Mouse (Mus musculus) testis, adult 2 months (tissue): ENCODE results near the gene Cdh1. TPM values are rescaled to one million over a fixed set of nuclear protein-coding genes. Genes with fewer than 3 reads are reported as not detected.

Experiments used
- H3K27ac ChIP-seq: fragments of 200-500 bp; 2 replicates; pipeline ENCODE4 v1.5.1; 2012; ENCODE audit warnings: low read depth, low read length; ENCODE audit not compliant: control insufficient read depth, insufficient read depth
- H3K27me3 ChIP-seq: fragments of 200-500 bp; 2 replicates; pipeline ENCODE4 v1.6.1; 2012; ENCODE audit warnings: mild to moderate bottlenecking, low read length, moderate library complexity; ENCODE audit not compliant: control insufficient read depth, insufficient read depth
- H3K36me3 ChIP-seq: fragments of 200-500 bp; 2 replicates; pipeline ENCODE4 v1.6.1; 2012; ENCODE audit warnings: mild to moderate bottlenecking, low read length; ENCODE audit not compliant: control insufficient read depth, insufficient read depth
- H3K4me1 ChIP-seq: fragments of 200-500 bp; 2 replicates; pipeline ENCODE4 v1.6.1; 2012; ENCODE audit warnings: low read length; ENCODE audit not compliant: control insufficient read depth, insufficient read depth
- H3K4me3 ChIP-seq: fragments of 200-500 bp; 2 replicates; pipeline ENCODE4 v1.5.1; 2012; ENCODE audit warnings: low read depth, mild to moderate bottlenecking, low read length, moderate library complexity, mixed read lengths; ENCODE audit not compliant: control insufficient read depth
- CTCF ChIP-seq: fragments of 200-500 bp; IDR thresholded peaks from 2 replicates; pipeline ENCODE4 v1.5.1; 2012; ENCODE audit warnings: low read depth, mild to moderate bottlenecking, inconsistent platforms, low read length, moderate library complexity; ENCODE audit not compliant: control insufficient read depth, insufficient read depth, insufficient replicate concordance
- POLR2A ChIP-seq: fragments of 200-500 bp; IDR thresholded peaks from 2 replicates; pipeline ENCODE4 v1.6.1; 2012; ENCODE audit warnings: low read depth, mild to moderate bottlenecking, inconsistent platforms, low read length, moderate library complexity; ENCODE audit not compliant: control insufficient read depth
- polyA plus RNA-seq: library from polyadenylated mRNA; depleted of rRNA; stranded (reverse); fragments of >200 nt; gene quantifications from 2 replicates; pipeline ENCODE4 v1.2.3, GENCODE M21; 2012; rRNA removed

Gene Cdh1
- 0.48 and 1.9 TPM in 2 replicates for polyA plus RNA-seq

DNA sequence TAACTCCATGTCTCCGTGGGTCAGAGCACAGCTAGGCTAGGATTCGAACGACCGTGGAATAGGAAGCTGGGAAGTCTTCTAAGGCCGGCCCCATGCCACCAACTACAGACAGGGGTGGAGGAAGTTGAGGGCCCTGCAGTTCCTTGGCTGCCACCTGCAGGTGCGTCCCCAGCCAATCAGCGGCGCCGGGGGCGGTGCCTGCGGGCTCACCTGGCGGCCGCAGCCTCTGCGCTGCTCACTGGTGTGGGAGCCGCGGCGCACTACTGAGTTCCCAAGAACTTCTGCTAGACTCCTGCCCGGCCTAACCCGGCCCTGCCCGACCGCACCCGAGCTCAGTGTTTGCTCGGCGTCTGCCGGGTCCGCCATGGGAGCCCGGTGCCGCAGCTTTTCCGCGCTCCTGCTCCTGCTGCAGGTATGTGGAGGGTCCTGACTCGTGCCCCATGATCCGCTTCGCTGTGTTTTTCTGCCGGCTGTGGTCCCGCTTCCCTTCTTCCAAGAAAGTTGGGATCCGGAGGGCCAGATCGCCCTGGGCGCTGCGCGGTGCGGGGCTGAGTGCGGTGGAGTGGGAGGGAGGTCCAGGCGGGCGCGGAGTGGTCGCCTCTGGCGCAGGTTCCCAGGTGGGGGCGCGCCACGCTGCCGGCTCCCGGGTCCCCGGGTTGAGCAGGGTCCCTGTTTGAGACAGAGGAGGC is at the start of gene Cdh1:
TSS of gene Cdh1 (plus strand) at position 221 of the 689 bp plus-strand sequence.
- Histone ChIP-seq H3K4me1 (peaks cover 13% of the 10 kb centered on the region), H3K27ac (no peak within 1 kb of the TSS), H3K36me3 (no peaks in the 10 kb centered on the region), H3K27me3 (no peaks in the 10 kb centered on the region; the same call in 1 of the 2 replicates), H3K4me3 (peak within 1 kb of the TSS; percentile 37)
- TF ChIP-seq CTCF (no peak), POLR2A (no peak)

DNA sequence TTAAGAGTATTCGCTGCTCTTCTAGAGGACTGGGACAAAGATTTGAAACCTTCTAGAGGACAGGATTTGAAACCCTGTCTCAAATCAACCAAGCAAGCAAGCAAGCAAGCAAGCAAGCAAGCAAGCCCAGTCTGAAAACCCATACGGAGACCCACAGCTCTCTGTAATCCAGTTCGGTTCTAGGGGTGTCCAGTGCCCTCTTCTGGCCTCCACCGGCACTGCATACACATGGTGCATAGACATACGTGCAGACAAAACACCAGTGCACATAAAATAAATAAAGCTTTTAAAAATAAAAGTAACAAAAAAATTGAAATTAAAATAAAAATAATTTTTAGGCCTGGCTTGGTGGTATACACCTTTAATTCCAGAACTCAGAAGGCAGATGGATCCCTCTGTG is 49.1 kb upstream of the Cdh1 start:
- Histone ChIP-seq H3K27ac (no peak overlapping the region), H3K36me3 (no peaks in the 10 kb centered on the region), H3K4me3 (no peak overlapping the region), H3K27me3 (no peaks in the 10 kb centered on the region), H3K4me1 (no peaks in the 10 kb centered on the region)
- TF ChIP-seq POLR2A, result no peak
- TF ChIP-seq CTCF, result peak; percentile 46; the same call in 1 of the 2 replicates

DNA sequence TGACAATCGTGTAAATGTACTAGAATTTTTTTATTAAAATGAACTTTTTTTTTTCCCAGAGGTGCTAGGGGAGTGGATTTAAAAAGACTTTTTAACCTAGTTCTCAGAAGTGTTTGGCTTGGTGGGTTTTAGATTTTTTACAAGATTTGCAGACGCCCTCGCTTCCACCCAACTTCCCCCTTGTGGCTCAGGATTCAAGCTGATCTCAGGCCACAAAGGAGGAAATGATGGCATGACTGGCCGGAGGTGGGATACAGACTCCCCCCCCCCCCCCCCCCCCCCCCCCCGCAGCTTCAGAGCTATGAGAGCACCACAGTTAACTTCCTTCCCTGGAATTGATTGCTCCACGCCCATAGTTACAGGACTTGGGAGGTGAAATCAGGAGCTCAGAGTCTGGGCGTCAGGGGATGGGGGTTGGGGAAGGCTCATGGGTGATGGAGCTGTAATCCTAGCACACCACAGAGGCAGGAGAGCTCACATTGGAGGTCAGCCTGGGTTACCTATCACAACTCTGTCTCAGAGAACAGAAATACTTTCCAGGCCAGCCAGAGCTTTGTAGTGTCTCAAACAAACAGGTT is 47.0 kb upstream of the Cdh1 start:
- Histone ChIP-seq H3K36me3 (no peaks in the 10 kb centered on the region), H3K4me1 (peaks cover 14% of the 10 kb centered on the region), H3K27me3 (no peaks in the 10 kb centered on the region), H3K4me3 (no peak overlapping the region), H3K27ac (no peak overlapping the region)
- no peak for TF ChIP-seq POLR2A
- no peak for TF ChIP-seq CTCF

- no peak for TF ChIP-seq POLR2A
- TF ChIP-seq CTCF, result no peak
- peak overlapping the region; percentile 94 for H3K27ac ChIP-seq
- no peaks in the 10 kb centered on the region for H3K36me3 ChIP-seq
- no peaks in the 10 kb centered on the region for H3K27me3 ChIP-seq
- peak overlapping the region; percentile 91 for H3K4me3 ChIP-seq
- peaks cover 21% of the 10 kb centered on the region for H3K4me1 ChIP-seq
Measured at GRCm38 (mm10) chr8:106559844-106560243, 43.3 kb upstream of the Cdh1 start.

DNA sequence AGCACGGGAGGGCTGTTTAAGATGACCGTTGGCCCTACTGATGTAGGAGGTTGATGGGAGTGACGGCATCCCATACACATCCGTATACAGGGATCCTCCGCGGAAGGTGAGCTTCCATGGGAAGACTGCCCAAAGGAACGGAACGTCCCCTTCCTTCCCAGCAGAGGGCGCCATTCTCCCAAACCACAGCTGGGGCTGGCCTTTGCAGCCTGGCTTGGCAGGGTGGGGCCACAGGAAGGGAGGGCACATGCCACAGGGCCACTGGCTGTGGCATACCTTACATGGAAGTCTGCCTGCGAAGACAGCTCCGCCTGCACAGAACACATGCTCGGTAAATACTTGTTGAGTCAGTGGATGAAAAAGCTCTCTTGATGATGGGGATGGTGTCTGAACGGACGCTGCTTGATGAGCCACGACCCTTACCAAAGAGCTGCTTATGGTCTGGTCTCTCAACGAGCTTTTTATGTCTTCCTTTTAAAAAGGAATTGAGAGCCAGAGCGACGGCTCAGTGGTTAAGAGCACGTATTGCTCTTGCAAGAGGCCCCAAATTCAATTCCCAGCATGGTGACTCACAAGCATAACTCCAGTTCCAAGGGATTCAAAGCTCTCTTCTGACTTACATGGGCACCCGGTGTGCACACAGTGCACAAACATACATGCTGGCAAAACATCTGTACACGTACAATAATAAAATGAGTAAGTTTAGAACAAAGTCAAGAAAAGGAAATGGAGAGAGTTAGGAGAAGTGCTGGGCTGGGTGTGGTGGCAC is 41.9 kb upstream of the Cdh1 start:
- H3K27ac ChIP-seq, result peak overlapping the region; percentile 94
- no peaks in the 10 kb centered on the region for H3K36me3 ChIP-seq
- peak overlapping the region; percentile 91 for H3K4me3 ChIP-seq
- H3K27me3 ChIP-seq, result no peaks in the 10 kb centered on the region
- peak; percentile 99 for TF ChIP-seq CTCF
- TF ChIP-seq POLR2A, result no peak; the same call in 1 of the 2 replicates
- H3K4me1 ChIP-seq, result peaks cover 21% of the 10 kb centered on the region

DNA sequence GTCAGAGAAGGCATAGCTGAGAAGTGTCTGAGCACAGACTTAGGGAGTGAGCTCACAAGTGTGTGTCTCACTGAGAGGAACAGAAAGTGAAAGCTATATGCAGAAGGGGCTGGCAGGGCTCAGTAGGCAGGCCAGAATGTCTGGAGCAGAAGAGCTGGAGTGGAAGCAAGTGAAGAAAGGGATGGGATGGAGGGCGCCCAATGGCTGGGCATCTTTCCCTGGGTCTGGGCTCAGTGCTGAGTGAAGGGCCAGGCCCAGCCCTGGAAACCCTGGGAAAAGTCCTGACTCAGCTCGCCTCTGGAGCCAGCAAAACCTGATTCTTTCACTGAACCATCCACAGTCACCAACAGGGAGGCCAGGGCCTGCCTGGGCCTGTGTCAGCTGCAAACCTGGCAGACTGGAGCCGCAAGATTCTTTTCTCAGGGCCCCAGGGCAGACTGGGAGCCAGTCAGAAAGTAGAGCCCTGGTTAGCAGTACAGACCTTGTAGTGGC is 39.4 kb upstream of the Cdh1 start:
- Histone ChIP-seq H3K27me3 (no peaks in the 10 kb centered on the region), H3K27ac (no peak overlapping the region), H3K36me3 (no peaks in the 10 kb centered on the region), H3K4me3 (no peak overlapping the region), H3K4me1 (peaks cover 21% of the 10 kb centered on the region)
- TF ChIP-seq POLR2A (no peak), CTCF (no peak)

- no peaks in the 10 kb centered on the region for H3K4me1 ChIP-seq
- TF ChIP-seq POLR2A, result no peak
- no peak for TF ChIP-seq CTCF
- no peak overlapping the region for H3K4me3 ChIP-seq
- no peaks in the 10 kb centered on the region for H3K27me3 ChIP-seq
- no peaks in the 10 kb centered on the region for H3K36me3 ChIP-seq
- H3K27ac ChIP-seq, result no peak overlapping the region
Measured at GRCm38 (mm10) chr8:106569006-106569405, 34.1 kb upstream of the Cdh1 start.
